Mouse (Mus musculus) intestine, postnatal 0 days (tissue): ENCODE data around the gene Lpar1. TPM values are rescaled to one million over a fixed set of nuclear protein-coding genes. Genes with fewer than 3 reads are reported as not detected.
A peak's percentile ranks its signal among the peaks of the same experiment; 100 is the strongest.

Experiments used
- ATAC-seq: fragments of 200-750 bp; cut with Nextera tagmentation; 2 replicates; pipeline ENCODE4 v1.8.0; 2017; ENCODE audit warnings: mild to moderate bottlenecking, moderate TSS enrichment, moderate library complexity
- H3K27ac ChIP-seq: fragments of 300-500 bp; sonication (generic); 2 replicates; pipeline ENCODE4 v1.5.1; 2014; ENCODE audit warnings: mild to moderate bottlenecking, low read depth, low read length, moderate library complexity
- H3K27me3 ChIP-seq: fragments of 300-500 bp; sonication (generic); replicated peaks from 2 replicates; pipeline ENCODE4 v1.6.1; 2014; ENCODE audit warnings: low read length, mixed read lengths; ENCODE audit not compliant: control insufficient read depth, insufficient read depth
- H3K36me3 ChIP-seq: fragments of 300-500 bp; sonication (generic); 2 replicates; pipeline ENCODE4 v1.6.1; 2014; ENCODE audit warnings: mild to moderate bottlenecking, moderate library complexity; ENCODE audit not compliant: control insufficient read depth, insufficient read depth
- H3K4me1 ChIP-seq: fragments of 300-500 bp; sonication (generic); replicated peaks from 2 replicates; pipeline ENCODE4 v1.6.1; 2014; ENCODE audit warnings: antibody characterized with exemption, low read length, mixed read lengths; ENCODE audit not compliant: control insufficient read depth, insufficient read depth
- H3K4me2 ChIP-seq: fragments of 300-500 bp; sonication (generic); replicated peaks from 2 replicates; pipeline ENCODE4 v1.6.1; 2014; ENCODE audit warnings: low read depth, mild to moderate bottlenecking, moderate library complexity
- H3K4me3 ChIP-seq: fragments of 300-500 bp; sonication (generic); 2 replicates; pipeline ENCODE4 v1.5.1; 2014; ENCODE audit warnings: low read depth, low read length
- H3K9ac ChIP-seq: fragments of 300-500 bp; sonication (generic); 2 replicates; pipeline ENCODE4 v1.6.1; 2014; ENCODE audit warnings: mild to moderate bottlenecking, low read depth, low read length
- H3K9me3 ChIP-seq: fragments of 300-500 bp; sonication (generic); 2 replicates; pipeline ENCODE4 v1.6.1; 2016; ENCODE audit warnings: mixed run types; ENCODE audit not compliant: control insufficient read depth
- CTCF ChIP-seq: sonication (generic); IDR thresholded peaks from 2 replicates; pipeline ENCODE4 v1.5.1; 2016; ENCODE audit warnings: low read depth, mild to moderate bottlenecking, control low read depth, antibody characterized with exemption, moderate library complexity
- WGBS: fragments of 180-500 bp; shearing (Covaris S2); extraction: QIAGEN DNeasy Blood & Tissue Kit; methylation state at CpG from one replicate; pipeline ENCODE4 v1.1.7; 2014; 5-methylcytosine and 5-hydroxymethylcytosine counted together
- polyA plus RNA-seq: library from polyadenylated mRNA; unstranded; fragments of >200 nt; fragmentation: Nextera tagmentation; extraction: Ambion mirVana; gene quantifications from 2 replicates; pipeline ENCODE4 v1.2.1, GENCODE M21; 2015

The Lpar1 gene
- polyA plus RNA-seq, 1 experiment from 2014 or later, result 64.9 TPM

DNA sequence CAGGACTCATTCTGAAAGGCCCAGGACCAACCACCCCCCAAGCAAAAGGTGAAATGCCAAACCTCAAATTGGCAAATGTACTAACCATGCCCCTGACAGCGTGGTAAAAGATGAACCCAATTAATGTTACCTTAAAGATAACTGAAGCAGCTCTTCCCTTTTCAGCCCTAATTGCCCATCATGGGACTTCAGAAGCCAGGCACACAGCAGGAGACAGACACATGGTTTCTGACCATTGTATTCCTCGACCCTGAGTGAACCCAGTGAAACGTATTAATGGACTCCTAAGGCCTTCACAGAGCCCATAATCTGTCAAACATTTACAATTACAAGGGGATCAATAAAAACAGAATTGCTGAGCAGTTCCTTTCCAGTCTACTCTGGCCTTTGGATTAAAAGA, 20.2 kb downstream of the Lpar1 start:
- Histone ChIP-seq H3K9ac (no peak overlapping the region), H3K27me3 (no peaks in the 10 kb centered on the region), H3K9me3 (no peaks in the 10 kb centered on the region), H3K4me1 (peaks cover 15% of the 10 kb centered on the region), H3K27ac (0 out of 2 replicates have a peak overlapping the region, but pooled peaks have one; percentile 46), H3K4me3 (no peak overlapping the region), H3K36me3 (peaks cover 5% of the 10 kb centered on the region; the same call in 1 of the 2 replicates), H3K4me2 (peak overlapping the region; percentile 43; the same call in 1 of the 2 replicates)
- ATAC-seq, result peak; percentile 82
- TF ChIP-seq CTCF, result no peak
- 35% methylated on average over 3 of the region's 3 CpGs for WGBS

DNA sequence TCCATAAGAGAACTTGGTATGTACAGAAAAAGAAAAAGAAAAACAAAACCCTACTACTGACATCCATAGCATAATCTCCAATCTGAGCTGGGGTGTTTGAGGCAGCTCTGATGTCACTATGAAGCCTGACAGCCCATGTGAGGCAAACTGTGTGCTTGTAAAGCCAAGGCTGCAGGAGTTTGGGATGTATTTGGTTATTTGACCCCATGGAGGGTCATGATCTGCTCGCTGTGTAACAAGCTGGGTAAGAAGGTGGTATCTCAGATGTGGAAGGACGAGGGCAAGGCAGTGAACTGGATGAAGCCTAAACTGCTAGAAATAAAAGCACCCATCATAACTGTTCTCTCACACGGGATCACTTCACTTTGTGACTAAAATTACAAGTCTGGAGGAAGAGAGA, 21.4 kb downstream of the Lpar1 start:
- Histone ChIP-seq H3K9ac (no peak overlapping the region), H3K4me2 (no peak overlapping the region), H3K27ac (no peak overlapping the region), H3K9me3 (no peaks in the 10 kb centered on the region), H3K4me3 (no peak overlapping the region), H3K27me3 (no peaks in the 10 kb centered on the region), H3K36me3 (no peaks in the 10 kb centered on the region), H3K4me1 (peaks cover 21% of the 10 kb centered on the region)
- WGBS, result 85% methylated on average over 3 of the region's 3 CpGs
- no peak for ATAC-seq
- TF ChIP-seq CTCF, result no peak

DNA sequence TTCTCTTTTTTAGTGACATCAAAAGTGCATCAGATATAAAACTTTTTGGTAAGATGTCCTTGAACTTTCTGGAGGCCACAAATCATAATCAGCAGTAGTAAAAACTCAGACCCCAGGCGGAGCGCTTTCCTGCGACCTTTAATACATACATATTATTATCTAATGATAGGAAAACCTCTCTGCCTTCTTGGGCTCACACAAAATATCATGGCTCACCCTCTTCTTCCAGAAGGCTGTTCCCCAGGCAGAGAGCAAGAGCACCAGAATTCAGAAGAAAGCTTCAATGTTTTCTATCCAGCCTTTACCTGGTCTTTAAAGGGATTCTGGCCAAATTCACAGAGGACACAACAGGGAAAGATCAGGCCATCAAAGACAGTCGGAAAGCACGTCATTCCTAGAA, 23.0 kb downstream of the Lpar1 start:
- no peak for ATAC-seq
- Histone ChIP-seq H3K27me3 (no peaks in the 10 kb centered on the region), H3K27ac (no peak overlapping the region)

DNA sequence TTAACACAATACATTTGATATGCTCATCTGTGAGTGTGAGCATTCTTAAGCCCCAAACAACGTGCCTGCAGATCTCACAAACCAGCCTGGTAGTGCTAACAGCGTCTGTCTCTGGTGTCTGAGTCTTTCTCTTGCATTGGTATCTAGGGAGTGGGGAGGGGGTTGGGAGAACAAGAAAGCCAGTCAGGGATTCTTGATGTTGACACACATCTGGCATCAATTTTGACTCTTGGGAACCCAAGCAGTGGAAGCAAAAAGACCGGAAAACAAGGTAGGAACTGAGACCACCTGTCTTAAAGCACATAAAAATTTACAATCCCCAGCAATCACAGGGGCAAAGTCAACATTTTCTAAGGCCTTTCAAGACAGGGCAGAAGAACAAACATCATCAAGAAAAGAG, 23.4 kb downstream of the Lpar1 start:
- WGBS, result 26% methylated on average over 3 of the region's 3 CpGs
- no peak overlapping the region for H3K4me3 ChIP-seq
- no peak overlapping the region for H3K9ac ChIP-seq
- H3K4me1 ChIP-seq, result peaks cover 20% of the 10 kb centered on the region
- no peaks in the 10 kb centered on the region for H3K36me3 ChIP-seq
- no peaks in the 10 kb centered on the region for H3K27me3 ChIP-seq
- no peak for TF ChIP-seq CTCF
- H3K9me3 ChIP-seq, result no peaks in the 10 kb centered on the region
- peak overlapping the region; percentile 46 for H3K27ac ChIP-seq
- ATAC-seq, result peak; percentile 31; the same call in 1 of the 2 replicates
- H3K4me2 ChIP-seq, result no peak overlapping the region

More for the DNA sequence above, 23.0 kb downstream of the Lpar1 start:
- H3K36me3 ChIP-seq, result no peaks in the 10 kb centered on the region
- WGBS, result 53% methylated on average over 5 of the region's 5 CpGs
- H3K4me2 ChIP-seq, result no peak overlapping the region
- H3K4me1 ChIP-seq, result peaks cover 21% of the 10 kb centered on the region
- TF ChIP-seq CTCF, result no peak
- no peaks in the 10 kb centered on the region for H3K9me3 ChIP-seq
- no peak overlapping the region for H3K4me3 ChIP-seq
- H3K9ac ChIP-seq, result no peak overlapping the region

DNA sequence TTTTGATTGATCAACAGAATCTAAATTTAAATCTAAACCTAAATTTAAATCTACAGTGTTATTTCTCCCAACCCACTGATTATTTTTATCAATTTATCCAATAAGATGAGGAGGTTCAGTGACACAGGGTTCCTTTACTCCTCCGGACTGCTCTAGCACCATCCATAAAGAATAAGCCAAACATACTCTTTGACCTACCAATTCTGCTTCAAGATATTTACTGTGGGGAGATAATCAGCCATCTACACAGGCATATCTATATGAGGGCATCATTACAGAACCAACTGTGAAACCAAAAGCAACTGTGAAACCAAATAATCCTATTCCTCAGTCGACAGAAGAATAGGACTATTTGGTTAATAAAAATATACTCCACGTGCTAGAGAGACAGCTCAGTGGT, 25.8 kb downstream of the Lpar1 start:
- Histone ChIP-seq H3K4me1 (peaks cover 11% of the 10 kb centered on the region; the same call in 1 of the 2 replicates), H3K9ac (no peak overlapping the region), H3K27ac (no peak overlapping the region), H3K9me3 (no peaks in the 10 kb centered on the region), H3K27me3 (no peaks in the 10 kb centered on the region), H3K4me2 (no peak overlapping the region), H3K4me3 (no peak overlapping the region), H3K36me3 (no peaks in the 10 kb centered on the region)
- 39% methylated on average over 3 of the region's 3 CpGs for WGBS
- peak; percentile 16; the same call in 1 of the 2 replicates for ATAC-seq
- TF ChIP-seq CTCF, result no peak

DNA sequence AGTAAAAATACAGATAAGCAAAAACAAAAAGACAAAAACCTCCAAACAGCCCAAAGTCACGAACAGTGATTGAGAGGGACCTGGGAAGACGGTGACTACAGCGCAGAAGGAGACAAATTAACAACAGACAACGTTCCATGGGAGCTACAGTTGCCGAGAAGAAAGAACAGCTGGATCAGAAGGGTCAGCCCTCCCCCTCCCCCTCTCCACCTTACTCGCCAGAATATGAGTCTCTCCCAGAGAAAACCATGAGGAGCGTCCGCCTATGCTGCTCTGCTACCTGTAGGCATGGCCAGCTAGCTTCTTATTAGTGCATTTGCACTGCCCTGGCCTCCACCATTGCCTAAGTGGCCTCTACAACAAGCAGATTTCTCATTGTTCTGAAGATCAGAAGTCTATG, 32.6 kb downstream of the Lpar1 start:
- Histone ChIP-seq H3K4me3 (no peak overlapping the region), H3K27ac (no peak overlapping the region), H3K27me3 (no peaks in the 10 kb centered on the region), H3K9ac (no peak overlapping the region), H3K36me3 (no peaks in the 10 kb centered on the region; the same call in 1 of the 2 replicates), H3K4me2 (no peak overlapping the region), H3K4me1 (peaks cover 2% of the 10 kb centered on the region; the same call in 1 of the 2 replicates), H3K9me3 (no peaks in the 10 kb centered on the region)
- no peak for ATAC-seq
- TF ChIP-seq CTCF, result no peak
- WGBS, result 71% methylated on average over 8 of the region's 8 CpGs

DNA sequence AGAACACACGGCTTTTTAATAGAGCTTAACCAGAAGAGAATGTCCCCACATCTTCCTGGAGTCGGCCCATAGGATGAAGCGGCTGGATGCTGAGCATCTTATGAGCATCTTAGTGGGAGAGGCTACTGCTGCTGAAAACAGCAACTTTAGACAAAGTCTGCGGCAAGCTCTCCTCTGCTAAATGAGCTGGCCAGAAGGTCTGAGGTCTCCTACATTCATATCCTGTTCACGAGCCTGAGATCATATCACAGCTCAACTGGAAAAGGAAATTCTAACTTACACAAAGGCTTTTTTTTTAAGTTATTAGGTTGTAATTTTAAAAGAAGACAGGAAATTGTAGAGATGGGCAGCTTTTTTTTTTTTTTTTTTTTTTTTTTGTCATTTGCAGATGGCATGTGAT, 33.2 kb downstream of the Lpar1 start:
- Histone ChIP-seq H3K27ac (no peak overlapping the region), H3K4me3 (no peak overlapping the region), H3K4me1 (peaks cover 2% of the 10 kb centered on the region; the same call in 1 of the 2 replicates), H3K27me3 (no peaks in the 10 kb centered on the region), H3K36me3 (no peaks in the 10 kb centered on the region; the same call in 1 of the 2 replicates), H3K9me3 (no peaks in the 10 kb centered on the region), H3K9ac (no peak overlapping the region), H3K4me2 (no peak overlapping the region)
- TF ChIP-seq CTCF, result no peak
- whole genome bisulfite sequencing, result 85% methylated on average over 5 of the region's 5 CpGs
- no peak for ATAC-seq
